In genomic region chr16:33250651-33251120, GRCm38 (mm10) we compare ENCODE assay signal across 8 mouse cellular contexts. TPM values are rescaled to one million over a fixed set of nuclear protein-coding genes. Genes with fewer than 3 reads are reported as not detected.
DNase-seq lines count a peak whose midpoint lies in the region; ATAC-seq and TF ChIP-seq lines count a peak whose summit lies in the region.

No protein-coding gene starts in this region.

- no peak overlapping the region for H3K27ac ChIP-seq in cerebellum, adult 2 months (ENCODE audit: insufficient read depth, low read length)
- no peak overlapping the region for H3K27ac ChIP-seq in forebrain, postnatal 0 days (ENCODE audit: low read depth, low read length)

- H3K4me1 ChIP-seq in cerebellum, adult 2 months (ENCODE audit: control insufficient read depth, insufficient read depth, low read length), result no peaks in the 10 kb centered on the region; the same call in 1 of the 2 replicates
- peaks cover 8% of the 10 kb centered on the region; the same call in 1 of the 2 replicates for H3K4me1 ChIP-seq in forebrain, postnatal 0 days (ENCODE audit: insufficient read depth)

- TF ChIP-seq CTCF in cerebellum, adult 2 months (IDR thresholded peaks at IDR 0.05; ENCODE audit: borderline replicate concordance, insufficient read depth, low read depth, low read length), result no peak
- TF ChIP-seq CTCF in forebrain, postnatal 0 days (IDR thresholded peaks at IDR 0.05; ENCODE audit: low read depth), result no peak

- ATAC-seq in forebrain, postnatal 0 days, result no peak

- DNase-seq in cerebellum, adult 2 months, result peak in 1 of 2 experiments; percentile 18
- no peak for DNase-seq in cerebellum, postnatal 36 days
- peak; percentile 14 for DNase-seq in MN1 (ENCODE audit: low spot score)
- no peak for DNase-seq in forebrain, postnatal 0 days
- DNase-seq in kidney, adult 9 months, result peak; percentile 59
- DNase-seq in lung, postnatal 36 days, result peak; percentile 66
- DNase-seq in left cerebral cortex, postnatal 10 days (ENCODE audit: extremely low spot score in 1 of 2, low spot score in 2 of 2), result no peak
- no peak for DNase-seq in adrenal gland, adult 18-20 months (ENCODE audit: low spot score in 2 of 2)

- H3K36me3 ChIP-seq in forebrain, postnatal 0 days (ENCODE audit: insufficient read depth), result no peaks in the 10 kb centered on the region

- H3K27me3 ChIP-seq in cerebellum, adult 2 months (ENCODE audit: control insufficient read depth, insufficient read depth, low read length), result no peaks in the 10 kb centered on the region
- H3K27me3 ChIP-seq in forebrain, postnatal 0 days (ENCODE audit: insufficient read depth, low read length), result no peaks in the 10 kb centered on the region

- intact Hi-C loops in left cerebral cortex, postnatal 10 days (cut with DNase I), result no loop called here

- H3K4me3 ChIP-seq in cerebellum, adult 2 months (replicated peaks; ENCODE audit: insufficient read depth, low read depth, low read length), result peak overlapping the region; percentile 74
- H3K4me3 ChIP-seq in forebrain, postnatal 0 days (ENCODE audit: low read depth, low read length), result peak overlapping the region; percentile 97

- H3K9me3 ChIP-seq in forebrain, postnatal 0 days (ENCODE audit: low read length), result no peaks in the 10 kb centered on the region

- peak overlapping the region; percentile 95 for H3K9ac ChIP-seq in forebrain, postnatal 0 days

- no peak for TF ChIP-seq POLR2A in cerebellum, adult 2 months (IDR thresholded peaks at IDR 0.05; ENCODE audit: borderline replicate concordance, insufficient read depth, low read length)

- H3K4me2 ChIP-seq in forebrain, postnatal 0 days (ENCODE audit: low read depth), result peak overlapping the region; percentile 71

- 7% methylated on average over 9 of the region's 9 CpGs for WGBS in cerebellum, adult 2 months
- 18% methylated on average over 9 of the region's 9 CpGs for whole genome bisulfite sequencing in forebrain, postnatal 0 days

RNA-seq across cellular contexts. Expression of gene Snx4, which starts 0.6 kb away (rescaled TPM):
- polyA plus RNA-seq in cerebellum, adult 2 months (2012; rRNA removed), result 21.9 and 24.8 TPM in 2 replicates
- total RNA-seq in forebrain, postnatal 0 days (2014; rRNA removed), result 91.1 and 108 TPM in 2 replicates
- polyA plus RNA-seq in forebrain, postnatal 0 days (2015; fragmentation: Nextera tagmentation; extraction: Ambion mirVana), result 93.5 and 95.4 TPM in 2 replicates
- 10 to 100 TPM; 56.6 to 57.2 TPM for total RNA-seq in left cerebral cortex, postnatal 10 days (2021)
- total RNA-seq in adrenal gland, adult 18-20 months (2021), result 10 to 100 TPM; 32.9 to 39.8 TPM

Comparison
In these comparisons a context has a peak if more than half of its experiments do, and no peak if none do; other contexts are left out.
1. DNase-seq: peak in MN1 (single experiment), kidney, adult 9 months (single experiment) and lung, postnatal 36 days (single experiment); none in cerebellum, postnatal 36 days (0 of 2), forebrain, postnatal 0 days (single experiment), left cerebral cortex, postnatal 10 days (0 of 2) and adrenal gland, adult 18-20 months (0 of 2).